Mouse (Mus musculus) olfactory bulb, adult 2 months (tissue): ENCODE data around the gene Frmd4b. TPM values are rescaled to one million over a fixed set of nuclear protein-coding genes. Genes with fewer than 3 reads are reported as not detected.
A peak's percentile ranks its signal among the peaks of the same experiment; 100 is the strongest.

ENCODE experiments used
- H3K27ac ChIP-seq: fragments of 200-500 bp; 2 replicates; pipeline ENCODE4 v1.5.1; 2012; ENCODE audit warnings: low read depth, low read length; ENCODE audit not compliant: insufficient read depth
- H3K4me1 ChIP-seq: fragments of 200-500 bp; 2 replicates; pipeline ENCODE4 v1.6.1; 2012; ENCODE audit warnings: low read length; ENCODE audit not compliant: control insufficient read depth, insufficient read depth
- H3K4me3 ChIP-seq: fragments of 200-500 bp; 2 replicates; pipeline ENCODE4 v1.5.1; 2012; ENCODE audit warnings: mild to moderate bottlenecking, low read depth, low read length, moderate library complexity; ENCODE audit not compliant: insufficient read depth
- CTCF ChIP-seq: fragments of 200-500 bp; IDR thresholded peaks from 2 replicates; pipeline ENCODE4 v1.5.1; 2012; ENCODE audit warnings: low read depth, mild to moderate bottlenecking, low read length, moderate library complexity; ENCODE audit not compliant: insufficient read depth
- POLR2A ChIP-seq: fragments of 200-500 bp; IDR thresholded peaks from 2 replicates; pipeline ENCODE4 v1.6.1; 2012; ENCODE audit warnings: mild to moderate bottlenecking, low read depth, low read length, moderate library complexity; ENCODE audit not compliant: insufficient read depth
- WGBS: fragments of 180-500 bp; shearing (Covaris S2); methylation state at CpG from one replicate; pipeline ENCODE4 v1.1.7; 2018; 5-methylcytosine and 5-hydroxymethylcytosine counted together
- polyA plus RNA-seq: library from polyadenylated mRNA; stranded (reverse); fragments of >200 nt; gene quantifications from 2 replicates; pipeline ENCODE4 v1.2.4, GENCODE M21; 2012; ENCODE audit warnings: low replicate concordance; ENCODE audit not compliant: missing spikeins, insufficient read depth, insufficient read length

Gene Frmd4b
- polyA plus RNA-seq, 1 experiment, result not detected

DNA sequence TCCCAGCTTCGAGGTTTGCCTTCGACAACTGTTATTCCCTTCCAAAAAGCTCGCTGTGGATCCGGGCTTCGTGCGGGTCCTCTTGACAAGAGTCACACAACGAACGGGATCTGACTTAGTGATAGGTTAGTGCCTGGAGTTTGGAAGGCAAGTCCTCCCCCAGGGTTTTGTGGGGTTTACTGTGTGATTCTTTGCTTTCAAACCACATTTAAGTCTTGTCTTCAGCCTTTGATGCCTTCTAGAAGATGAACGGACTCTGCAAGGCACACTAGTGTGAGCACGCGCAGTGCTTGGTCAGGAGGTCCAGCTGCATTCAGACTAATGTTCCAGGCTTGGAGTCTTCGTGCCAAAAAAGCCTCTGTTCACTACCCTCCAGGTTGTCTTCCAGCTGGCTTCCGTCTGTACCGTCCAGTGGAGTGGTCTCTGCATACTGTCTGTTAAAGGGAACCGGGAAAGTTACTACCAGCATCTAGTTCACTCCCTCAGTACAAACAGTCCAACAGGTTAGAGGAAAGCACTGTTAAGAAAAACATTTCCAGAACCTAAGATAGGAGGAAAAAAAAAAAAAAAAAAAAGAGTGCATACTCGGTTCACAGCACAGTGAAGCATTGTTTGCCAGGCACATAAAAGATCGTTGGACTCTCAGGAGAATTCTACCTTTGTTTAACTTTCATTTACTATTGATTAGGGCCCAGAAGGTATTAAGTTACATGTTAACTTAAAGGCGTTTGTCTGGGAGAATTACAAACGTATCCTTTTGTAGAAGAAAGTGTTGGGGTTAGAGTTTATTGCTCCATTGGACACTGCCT is 329.1 kb downstream of the Frmd4b start:
- no peak for TF ChIP-seq POLR2A
- TF ChIP-seq CTCF, result no peak
- Histone ChIP-seq H3K27ac (no peak overlapping the region), H3K4me3 (no peak overlapping the region), H3K4me1 (peaks cover 5% of the 10 kb centered on the region)
- WGBS, result 79% methylated on average over 19 of the region's 19 CpGs

DNA sequence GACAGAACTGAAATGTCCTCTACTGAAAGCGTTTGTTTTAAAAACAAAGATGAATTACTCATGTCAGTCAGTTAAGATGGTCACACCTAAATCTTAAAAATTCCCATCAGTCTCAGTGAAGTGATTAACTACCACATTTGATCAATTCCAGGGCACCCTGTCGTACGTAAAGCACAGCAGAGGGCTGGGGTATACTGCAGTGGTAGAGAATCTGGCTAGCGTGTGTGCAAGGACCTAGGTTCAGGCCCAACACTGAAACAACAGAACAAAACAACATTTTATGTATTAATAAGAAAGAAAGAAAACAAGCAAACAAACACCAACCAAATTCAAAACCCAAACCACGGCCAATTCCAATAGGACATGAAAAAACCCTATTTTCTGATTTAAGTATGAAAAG is 331.0 kb downstream of the Frmd4b start:
- 96% methylated on average over 5 of the region's 5 CpGs for WGBS
- no peak for TF ChIP-seq CTCF
- no peak for TF ChIP-seq POLR2A
- Histone ChIP-seq H3K4me3 (no peak overlapping the region), H3K27ac (no peak overlapping the region), H3K4me1 (peaks cover 2% of the 10 kb centered on the region; the same call in 1 of the 2 replicates)

DNA sequence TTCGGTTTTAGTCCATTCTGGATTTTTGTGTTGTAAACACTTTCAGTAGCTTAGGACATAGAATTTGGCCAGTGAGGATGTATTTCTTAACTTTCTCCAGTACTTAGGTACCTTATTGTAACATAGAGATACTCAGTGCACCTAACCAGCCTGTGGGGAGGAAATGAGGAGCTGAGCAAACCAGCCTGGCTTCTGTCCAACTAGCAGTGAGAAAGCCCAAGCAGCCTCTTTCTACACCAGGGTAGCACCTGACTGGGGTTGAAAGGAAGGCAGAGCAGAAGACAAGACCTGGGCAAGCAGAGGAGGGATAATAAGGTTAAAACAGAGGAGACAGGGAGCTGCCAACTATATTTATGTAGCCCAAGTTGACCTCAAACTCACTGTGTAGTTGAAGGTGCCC is 333.7 kb downstream of the Frmd4b start:
- no peak overlapping the region for H3K27ac ChIP-seq
- TF ChIP-seq POLR2A, result no peak
- no peak for TF ChIP-seq CTCF
- H3K4me3 ChIP-seq, result no peak overlapping the region
- 98% methylated on average over 1 of the region's 1 CpGs for WGBS
- no peaks in the 10 kb centered on the region for H3K4me1 ChIP-seq

DNA sequence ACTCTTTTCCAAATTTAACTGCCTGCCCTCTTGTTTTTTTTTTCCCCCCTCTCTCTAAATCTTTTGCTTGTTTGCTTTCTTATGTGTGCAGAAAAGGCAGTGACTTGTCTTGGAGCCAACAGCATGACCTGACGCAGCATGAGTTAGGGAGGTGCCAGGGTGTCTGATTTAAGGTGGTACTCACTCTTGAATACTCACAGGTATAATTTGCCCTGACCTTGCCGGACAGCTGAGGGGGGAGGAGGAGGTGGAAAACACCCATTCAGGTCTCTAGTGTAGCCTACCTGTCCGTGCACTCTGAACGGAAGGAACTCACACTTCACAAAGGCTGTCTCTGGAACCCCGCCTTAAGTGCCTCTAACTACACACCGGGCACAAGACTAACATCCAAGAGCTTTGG is 338.5 kb downstream of the Frmd4b start:
- no peak overlapping the region for H3K4me3 ChIP-seq
- TF ChIP-seq POLR2A, result no peak
- no peak for TF ChIP-seq CTCF
- WGBS, result 75% methylated on average over 6 of the region's 6 CpGs
- H3K27ac ChIP-seq, result no peak overlapping the region
- H3K4me1 ChIP-seq, result peaks cover 6% of the 10 kb centered on the region

DNA sequence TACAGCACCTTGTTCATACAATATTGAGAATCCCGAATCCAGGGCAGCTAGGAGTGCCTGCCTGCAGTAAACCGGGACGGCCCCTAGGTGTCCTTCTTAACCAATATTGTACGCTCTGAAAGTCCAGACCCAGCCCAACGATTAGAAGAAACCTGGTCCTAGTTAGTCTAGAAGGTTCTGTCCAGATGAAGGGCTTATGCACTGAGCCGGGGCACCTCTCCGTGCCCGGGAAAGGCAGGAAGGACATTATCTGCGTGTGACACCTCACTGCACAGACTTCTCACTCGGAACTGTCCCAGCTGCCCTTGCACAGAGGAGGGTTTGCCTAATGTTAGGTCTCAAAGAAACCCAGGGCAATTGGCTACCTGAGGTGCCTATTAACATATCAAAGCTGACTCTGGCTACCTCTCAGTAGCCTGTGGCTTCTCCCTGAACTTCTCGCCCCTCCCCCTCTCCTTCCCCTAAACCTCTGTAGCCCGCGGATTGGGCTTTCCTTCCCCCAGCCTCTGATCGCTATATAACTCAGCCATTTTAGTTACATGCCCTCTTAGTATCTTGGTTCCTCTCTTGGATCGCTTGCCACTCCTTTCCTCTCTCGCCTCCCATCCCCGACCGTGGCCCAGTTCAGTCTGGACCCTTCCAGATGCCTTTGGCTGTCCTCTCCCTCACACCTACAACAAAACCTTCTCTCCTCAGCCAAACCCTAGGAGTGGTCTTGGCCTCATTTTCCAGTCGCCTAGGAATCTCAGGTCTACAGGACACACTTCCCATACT is 339.1 kb downstream of the Frmd4b start:
- peak overlapping the region; percentile 34 for H3K4me3 ChIP-seq
- H3K27ac ChIP-seq, result no peak overlapping the region
- H3K4me1 ChIP-seq, result peaks cover 6% of the 10 kb centered on the region
- WGBS, result 9% methylated on average over 19 of the region's 19 CpGs
- TF ChIP-seq POLR2A, result no peak
- peak; percentile 55; the same call in 1 of the 2 replicates for TF ChIP-seq CTCF

DNA sequence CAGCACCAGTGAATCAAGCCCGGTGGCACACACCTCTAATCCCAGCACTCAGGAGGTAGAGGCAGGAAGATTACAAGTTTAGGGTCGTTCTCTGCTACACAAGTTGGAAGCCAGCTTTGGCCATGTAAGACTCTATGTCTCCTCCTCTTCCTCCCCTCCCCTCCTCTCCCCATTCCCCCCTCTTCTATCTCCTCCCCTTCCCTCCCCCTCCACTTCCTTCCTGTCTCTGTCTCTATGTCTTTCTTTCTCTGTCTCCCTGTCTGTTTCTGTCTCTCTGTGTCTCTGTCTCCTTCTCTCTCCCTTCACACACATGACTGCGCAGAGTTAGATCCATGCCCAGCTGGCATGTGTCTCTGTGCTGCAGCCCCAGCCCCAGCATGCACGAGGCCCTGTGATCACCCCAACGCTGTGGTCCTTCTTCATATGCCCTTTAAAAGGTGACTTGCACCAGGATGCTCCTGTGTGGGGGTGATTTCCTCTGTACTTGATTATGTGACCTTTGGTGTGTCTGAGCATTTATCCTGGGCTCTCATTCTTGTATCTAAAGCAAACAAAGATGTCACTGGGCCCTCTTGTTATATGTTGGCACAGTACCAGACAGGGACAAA is 340.3 kb downstream of the Frmd4b start:
- peaks cover 6% of the 10 kb centered on the region for H3K4me1 ChIP-seq
- no peak overlapping the region for H3K4me3 ChIP-seq
- 68% methylated on average over 5 of the region's 5 CpGs for WGBS
- TF ChIP-seq CTCF (no peak), POLR2A (no peak)
- H3K27ac ChIP-seq, result no peak overlapping the region

DNA sequence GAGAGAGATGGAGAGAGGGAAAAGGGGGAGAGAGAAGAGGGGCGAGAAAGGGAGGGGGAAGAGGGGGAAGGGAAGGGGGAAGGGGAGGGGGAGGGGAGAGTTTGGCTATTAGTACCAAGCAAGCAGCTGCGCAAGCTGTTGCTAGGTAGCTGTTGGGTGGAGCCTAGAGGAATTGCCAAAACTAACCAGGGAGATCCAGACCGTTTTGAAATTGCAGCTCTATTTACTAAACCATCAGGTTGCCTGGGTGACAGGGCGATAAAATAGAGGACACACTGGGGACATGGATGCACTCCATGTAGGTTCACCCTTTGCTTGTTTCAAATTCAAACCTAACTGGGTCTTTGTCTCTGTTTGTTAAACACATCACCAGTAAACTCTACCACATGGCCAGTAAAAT is 341.0 kb downstream of the Frmd4b start:
- no peak overlapping the region for H3K4me3 ChIP-seq
- no peak overlapping the region for H3K27ac ChIP-seq
- 21% methylated on average over 4 of the region's 4 CpGs for WGBS
- peaks cover 6% of the 10 kb centered on the region for H3K4me1 ChIP-seq
- TF ChIP-seq POLR2A, result no peak
- TF ChIP-seq CTCF, result no peak

DNA sequence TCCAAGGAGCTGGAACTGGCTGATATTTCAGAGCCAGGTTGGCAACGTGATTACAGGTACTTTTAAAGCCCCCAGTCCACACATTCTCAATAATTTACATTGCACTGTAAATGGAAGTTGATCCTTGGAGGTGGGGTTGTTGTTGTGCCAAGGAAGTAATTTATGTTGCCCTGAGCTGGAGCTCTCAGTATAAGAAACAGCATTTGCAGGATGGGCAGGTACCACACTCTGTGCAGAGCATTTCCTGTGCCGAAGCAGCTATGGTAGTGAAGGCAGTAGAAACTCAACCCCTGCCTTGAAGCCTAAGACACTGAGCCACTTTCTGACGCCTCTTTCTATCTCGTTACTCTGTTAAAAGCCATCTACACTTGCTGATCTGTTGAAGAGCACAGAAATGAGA is 341.6 kb downstream of the Frmd4b start:
- Histone ChIP-seq H3K27ac (no peak overlapping the region), H3K4me3 (no peak overlapping the region), H3K4me1 (peaks cover 6% of the 10 kb centered on the region)
- TF ChIP-seq CTCF (no peak), POLR2A (no peak)
- WGBS, result 57% methylated on average over 4 of the region's 4 CpGs

DNA sequence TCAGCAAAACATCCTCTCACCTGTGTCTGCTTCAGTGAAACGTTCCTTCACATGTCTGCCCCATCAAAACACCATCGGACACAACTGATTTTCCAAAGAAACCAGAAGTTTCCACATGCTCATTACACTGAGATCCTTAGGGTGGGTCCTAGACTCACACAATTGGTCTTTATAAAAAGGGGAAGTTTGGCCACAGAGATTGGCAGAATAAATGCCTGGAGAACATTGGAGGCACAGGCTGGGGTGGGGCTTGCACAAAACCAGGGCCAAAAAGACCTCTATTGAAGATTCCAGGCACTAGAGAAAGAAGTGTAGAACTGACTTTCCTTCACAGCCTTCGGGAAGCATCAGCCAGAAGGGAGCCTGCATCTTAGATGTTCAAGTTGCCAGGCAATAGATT is 343.6 kb downstream of the Frmd4b start:
- no peak for TF ChIP-seq POLR2A
- no peak for TF ChIP-seq CTCF

More for the DNA sequence above, 343.6 kb downstream of the Frmd4b start:
- H3K27ac ChIP-seq, result no peak overlapping the region
- H3K4me1 ChIP-seq, result peaks cover 6% of the 10 kb centered on the region
- WGBS, result 65% methylated on average over 3 of the region's 3 CpGs
- no peak overlapping the region for H3K4me3 ChIP-seq
